Mouse (Mus musculus) testis, adult 10 weeks (tissue): Measurements from ENCODE around the gene Ttc9c. TPM values are rescaled to one million over a fixed set of nuclear protein-coding genes. Genes with fewer than 3 reads are reported as not detected.

ENCODE experiments used
- polyA plus RNA-seq: library from polyadenylated mRNA; stranded (reverse); fragments of 350-450 nt; fragmentation: Illumina TruSeq; extraction: RNeasy Lipid Tissue Mini Kit (QIAGEN cat#74804); gene quantifications from one replicate; pipeline ENCODE4 v1.2.3, GENCODE M21; 2014; ENCODE audit warnings: low read depth, low replicate concordance

Gene Ttc9c
- polyA plus RNA-seq, result 14.5 TPM

GRCm38 (mm10) chr19:8818801-8819595, at the start of gene Ttc9c:
Gene Ttc9c, minus strand, starts transcription at chr19:8819333.

GRCm38 (mm10) chr19:8850402-8850901, 31.3 kb upstream of the Ttc9c start, which contains the start of gene Lrrn4cl:
Gene Lrrn4cl, plus strand, starts transcription at chr19:8850768.

GRCm38 (mm10) chr19:8839103-8839907, 20.2 kb upstream of the Ttc9c start, which contains the start of gene Gng3:
Gene Gng3, minus strand, starts transcription at chr19:8839194.

GRCm38 (mm10) chr19:8837251-8837791, 18.2 kb upstream of the Ttc9c start, which contains the start of gene Bscl2:
Gene Bscl2, plus strand, starts transcription at chr19:8837467.

GRCm38 (mm10) chr19:8829660-8830059, 10.5 kb upstream of the Ttc9c start, which contains the start of gene AC129217.1:
Gene AC129217.1, plus strand, starts transcription at chr19:8829773.

GRCm38 (mm10) chr19:8819596-8820423, 677 bp upstream of the Ttc9c start, which contains the start of gene Hnrnpul2:
Gene Hnrnpul2, plus strand, starts transcription at chr19:8820010.

GRCm38 (mm10) chr19:8802130-8802821, 16.9 kb downstream of the Ttc9c start, which contains the start of gene Zbtb3:
Gene Zbtb3, plus strand, starts transcription at chr19:8802555.

GRCm38 (mm10) chr19:8798264-8798946, 20.7 kb downstream of the Ttc9c start, which contains the start of gene Polr2g:
Gene Polr2g, minus strand, starts transcription at chr19:8798577.

GRCm38 (mm10) chr19:8786008-8786781, 32.9 kb downstream of the Ttc9c start, which contains the start of gene Taf6l:
Gene Taf6l, minus strand, starts transcription at chr19:8786417.

GRCm38 (mm10) chr19:8774086-8774835, 44.9 kb downstream of the Ttc9c start, which contains the start of gene Tmem179b:
Gene Tmem179b, minus strand, starts transcription at chr19:8774467.

GRCm38 (mm10) chr19:8770567-8771270, 48.4 kb downstream of the Ttc9c start, which contains the start of gene Tmem223:
Gene Tmem223, plus strand, starts transcription at chr19:8770996.

Other genes starting within 250 kb of the Ttc9c start
- gene Slc22a8, start 228.1 kb downstream of the Ttc9c start, polyA plus RNA-seq, result not detected
- not detected for gene Slc22a6, start 201.3 kb downstream of the Ttc9c start, polyA plus RNA-seq
- gene Chrm1, start 155.5 kb downstream of the Ttc9c start, polyA plus RNA-seq, result not detected
- 109 TPM for gene Slc3a2, start 96.0 kb downstream of the Ttc9c start, polyA plus RNA-seq
- gene Wdr74, start 83.5 kb downstream of the Ttc9c start, polyA plus RNA-seq, result 12.8 TPM
- 11.7 TPM for gene 1700092M07Rik, start 78.6 kb downstream of the Ttc9c start, polyA plus RNA-seq
- 48.6 TPM for gene Stx5a, start 77.9 kb downstream of the Ttc9c start, polyA plus RNA-seq
- 182 TPM for gene Nxf1, start 62.3 kb downstream of the Ttc9c start, polyA plus RNA-seq
- gene Tmem223, start 48.3 kb downstream of the Ttc9c start, polyA plus RNA-seq, result 4.5 TPM
- 14.4 TPM for gene Tmem179b, start 44.9 kb downstream of the Ttc9c start, polyA plus RNA-seq
- 3.2 TPM for gene Taf6l, start 32.9 kb downstream of the Ttc9c start, polyA plus RNA-seq
- gene Polr2g, start 20.8 kb downstream of the Ttc9c start, polyA plus RNA-seq, result 51.5 TPM
- 5.3 TPM for gene Zbtb3, start 16.8 kb downstream of the Ttc9c start, polyA plus RNA-seq
- gene Hnrnpul2, start 677 bp upstream of the Ttc9c start, polyA plus RNA-seq, result 45.8 TPM
- 0.76 TPM for gene AC129217.1, start 10.4 kb upstream of the Ttc9c start, polyA plus RNA-seq
- gene Bscl2, start 18.1 kb upstream of the Ttc9c start, polyA plus RNA-seq, result 360 TPM
- gene Gng3, start 19.9 kb upstream of the Ttc9c start, polyA plus RNA-seq, result 0.53 TPM
- 0.56 TPM for gene Lrrn4cl, start 31.4 kb upstream of the Ttc9c start, polyA plus RNA-seq
- gene Ubxn1, start 52.2 kb upstream of the Ttc9c start, polyA plus RNA-seq, result 23.5 TPM
- gene Uqcc3, start 61.6 kb upstream of the Ttc9c start, polyA plus RNA-seq, result 2.4 TPM
- gene Lbhd1, start 64.4 kb upstream of the Ttc9c start, polyA plus RNA-seq, result 107 TPM
- not detected for gene Gm49403, start 64.6 kb upstream of the Ttc9c start, polyA plus RNA-seq
- 35.7 TPM for gene 1810009A15Rik, start 69.5 kb upstream of the Ttc9c start, polyA plus RNA-seq
- gene Gm49416, start 69.6 kb upstream of the Ttc9c start, polyA plus RNA-seq, result not detected
- 0.32 TPM for gene Ints5, start 73.7 kb upstream of the Ttc9c start, polyA plus RNA-seq
- 30.6 TPM for gene Ganab, start 78.7 kb upstream of the Ttc9c start, polyA plus RNA-seq
- gene B3gat3, start 101.0 kb upstream of the Ttc9c start, polyA plus RNA-seq, result 2.5 TPM
- gene Rom1, start 110.0 kb upstream of the Ttc9c start, polyA plus RNA-seq, result 1.2 TPM
- 0.77 TPM for gene Eml3, start 110.2 kb upstream of the Ttc9c start, polyA plus RNA-seq
- 44.3 TPM for gene Mta2, start 122.5 kb upstream of the Ttc9c start, polyA plus RNA-seq
- gene Tut1, start 134.5 kb upstream of the Ttc9c start, polyA plus RNA-seq, result 7.6 TPM
- 146 TPM for gene Eef1g, start 147.7 kb upstream of the Ttc9c start, polyA plus RNA-seq
- 4.2 TPM for gene Ahnak, start 170.0 kb upstream of the Ttc9c start, polyA plus RNA-seq